Mouse (Mus musculus): ENCODE measurements at regions not wholly inside any gene's neighbourhood (a gene's known extent, or its start where the extent isn't known, plus 50 kb on each side); places are given as distances from the start of the nearest gene placed in this dataset.

GRCm38 (mm10) chr4:81671986-81672385 lies 229.4 kb upstream of the Mpdz start:
- TF ChIP-seq GATA1 (IDR thresholded peaks at IDR 0.05; ENCODE audit: borderline replicate concordance, low read length) (no peak), FLI1 (IDR thresholded peaks at IDR 0.05; ENCODE audit: low read length) (no peak)
